9 mouse cellular contexts compared by ENCODE assay signal in genomic region chr8:90854671-90855161, GRCm38 (mm10). TPM values are rescaled to one million over a fixed set of nuclear protein-coding genes. Genes with fewer than 3 reads are reported as not detected.
DNase-seq lines count a peak whose midpoint lies in the region; ATAC-seq and TF ChIP-seq lines count a peak whose summit lies in the region.
"Had no signal": no experiment of that assay in that cellular context is flagged by ENCODE, and none has a peak within 500 bp of the region (broad histone marks: within the 10 kb centered on the region; RNA-seq: fewer than 3 reads in every experiment).

No protein-coding gene starts in this region.

- 10% methylated on average over 10 of the region's 10 CpGs for WGBS in hindbrain, embryonic 13.5 days
- 5% methylated on average over 10 of the region's 10 CpGs for WGBS in lung, postnatal 0 days
- 9% methylated on average over 10 of the region's 10 CpGs for WGBS in stomach, embryonic 16.5 days

- no peak overlapping the region for H3K4me3 ChIP-seq in hindbrain, embryonic 13.5 days
- no peak overlapping the region for H3K4me3 ChIP-seq in lung, postnatal 0 days (ENCODE audit: low read depth, low read length)
- H3K4me3 ChIP-seq in stomach, embryonic 16.5 days (replicated peaks; ENCODE audit: low read length) = 0 out of 2 replicates have a peak overlapping the region, but pooled peaks have one; percentile 1

- no peak for TF ChIP-seq CTCF in lung, postnatal 0 days (IDR thresholded peaks at IDR 0.05)

- H3K9ac ChIP-seq in hindbrain, embryonic 13.5 days = 0 out of 2 replicates have a peak overlapping the region, but pooled peaks have one; percentile 8
- no peak overlapping the region for H3K9ac ChIP-seq in lung, postnatal 0 days (replicated peaks; ENCODE audit: low read depth)
- H3K9ac ChIP-seq in stomach, embryonic 16.5 days (ENCODE audit: low read length) = peak overlapping the region; percentile 31

- peak; percentile 15; the same call in 1 of the 2 replicates for TF ChIP-seq EP300 in lung, postnatal 0 days (IDR thresholded peaks at IDR 0.05)

- H3K27ac ChIP-seq in hindbrain, embryonic 13.5 days = peak overlapping the region; percentile 83
- peak overlapping the region; percentile 20; the same call in 1 of the 2 replicates for H3K27ac ChIP-seq in lung, postnatal 0 days (ENCODE audit: low read length)
- peak overlapping the region; percentile 74 for H3K27ac ChIP-seq in stomach, embryonic 16.5 days (ENCODE audit: low read length)

- no peaks in the 10 kb centered on the region for H3K27me3 ChIP-seq in hindbrain, embryonic 13.5 days
- no peaks in the 10 kb centered on the region for H3K27me3 ChIP-seq in lung, postnatal 0 days (replicated peaks; ENCODE audit: insufficient read depth, low read length)
- no peaks in the 10 kb centered on the region for H3K27me3 ChIP-seq in stomach, embryonic 16.5 days (ENCODE audit: control insufficient read depth, insufficient read depth, low read length)
- H3K27me3 ChIP-seq: CH12.LX had no signal

- H3K9me3 ChIP-seq in hindbrain, embryonic 13.5 days = no peaks in the 10 kb centered on the region
- no peaks in the 10 kb centered on the region for H3K9me3 ChIP-seq in lung, postnatal 0 days (ENCODE audit: low read length)
- no peaks in the 10 kb centered on the region for H3K9me3 ChIP-seq in stomach, embryonic 16.5 days (replicated peaks; ENCODE audit: control insufficient read depth, low read length)

- DNase-seq in heart, adult 11 months = peak; percentile 96
- no peak for DNase-seq in heart, adult 8-10 months (ENCODE audit: low spot score)
- DNase-seq in fibroblast of lung, adult 2 months (ENCODE audit: low read depth) = peak; percentile 59
- DNase-seq in lung, postnatal 0 days (ENCODE audit: low spot score) = peak; percentile 64
- no peak for DNase-seq in urinary bladder, adult 18-20 months (ENCODE audit: low spot score in 2 of 2)

- peak; percentile 73 for ATAC-seq in hindbrain, embryonic 13.5 days (ENCODE audit: low FRiP score)
- peak; percentile 89 for ATAC-seq in lung, postnatal 0 days
- peak; percentile 78 for ATAC-seq in stomach, embryonic 16.5 days (ENCODE audit: insufficient read depth, low FRiP score)
- ATAC-seq in inflammation-experienced regulatory T-cells, adult 6 months = no peak

- H3K36me3 ChIP-seq in hindbrain, embryonic 13.5 days = peaks cover 3% of the 10 kb centered on the region; the same call in 1 of the 2 replicates
- no peaks in the 10 kb centered on the region for H3K36me3 ChIP-seq in lung, postnatal 0 days (ENCODE audit: insufficient read depth, low read length)
- H3K36me3 ChIP-seq in stomach, embryonic 16.5 days (ENCODE audit: control insufficient read depth, insufficient read depth, low read length) = no peaks in the 10 kb centered on the region

- peak overlapping the region; percentile 17 for H3K4me2 ChIP-seq in hindbrain, embryonic 13.5 days
- peak overlapping the region; percentile 27 for H3K4me2 ChIP-seq in lung, postnatal 0 days (replicated peaks; ENCODE audit: low read depth, low read length)
- H3K4me2 ChIP-seq in stomach, embryonic 16.5 days (ENCODE audit: low read depth, low read length) = peak overlapping the region; percentile 38

- H3K4me1 ChIP-seq in hindbrain, embryonic 13.5 days (replicated peaks) = peaks cover 41% of the 10 kb centered on the region
- no peaks in the 10 kb centered on the region; the same call in 1 of the 2 replicates for H3K4me1 ChIP-seq in lung, postnatal 0 days (ENCODE audit: insufficient read depth, low read depth, low read length)
- H3K4me1 ChIP-seq in stomach, embryonic 16.5 days (ENCODE audit: control insufficient read depth, insufficient read depth, low read length) = peaks cover 17% of the 10 kb centered on the region

RNA-seq across cellular contexts. Expression of gene Chd9, which starts 26.6 kb away (rescaled TPM):
- total RNA-seq in heart, adult 8-10 months (2022) = 10 to 100 TPM; 37.4 to 51.6 (median 46.4) TPM
- 76.4 and 89.0 TPM in 2 replicates for polyA plus RNA-seq in hindbrain, embryonic 13.5 days (2015; fragmentation: Nextera tagmentation; extraction: Ambion mirVana)
- 110 and 122 TPM in 2 replicates for polyA plus RNA-seq in lung, postnatal 0 days (2015; fragmentation: Nextera tagmentation; extraction: Ambion mirVana)
- polyA plus RNA-seq in stomach, embryonic 16.5 days (2015; fragmentation: Nextera tagmentation; extraction: Ambion mirVana) = 239 and 288 TPM in 2 replicates
- 100 to 1,000 TPM in 2 of 3 experiments, 10 to 100 TPM in 1; 77.2 to 213 (median 144) TPM for polyA plus RNA-seq in inflammation-experienced regulatory T-cells, adult 6 months (2017; shearing (Covaris generic))

RNA-seq across cellular contexts. Expression of gene Gm19935, which starts 37.5 kb away (rescaled TPM):
- total RNA-seq in heart, adult 8-10 months (2022) = not detected
- polyA plus RNA-seq in hindbrain, embryonic 13.5 days (2015; fragmentation: Nextera tagmentation; extraction: Ambion mirVana) = 1.9 and 3.0 TPM in 2 replicates
- 9.9 and 10.8 TPM in 2 replicates for polyA plus RNA-seq in lung, postnatal 0 days (2015; fragmentation: Nextera tagmentation; extraction: Ambion mirVana)
- 0.18 and 0.31 TPM in 2 replicates for polyA plus RNA-seq in stomach, embryonic 16.5 days (2015; fragmentation: Nextera tagmentation; extraction: Ambion mirVana)
- polyA plus RNA-seq in inflammation-experienced regulatory T-cells, adult 6 months (2017; shearing (Covaris generic)) = not detected
- total RNA-seq: CH12.LX had no signal

Comparison
In these comparisons a context has a peak if more than half of its experiments do, and no peak if none do; other contexts are left out.
1. DNase-seq: peak in heart, adult 11 months (single experiment), fibroblast of lung, adult 2 months (single experiment) and lung, postnatal 0 days (single experiment); none in heart, adult 8-10 months (single experiment) and urinary bladder, adult 18-20 months (0 of 2).
2. H3K27ac ChIP-seq: peak in every context shown above with its lines; median percentile 83 in hindbrain, embryonic 13.5 days; 74 in stomach, embryonic 16.5 days; 20 in lung, postnatal 0 days.
3. Peak in every context shown above with its lines, with median percentiles within 50 percentile points of each other: H3K4me2 ChIP-seq.